Mouse (Mus musculus) spleen, adult 2 months (tissue): ENCODE measurements around the gene Macrod2. TPM values are rescaled to one million over a fixed set of nuclear protein-coding genes. Genes with fewer than 3 reads are reported as not detected.

Source experiments
- DNase-seq, 2 experiments: peaks; one replicate each; pipeline versions ENCODE4 v3.0.0 to v3.0.0-alpha.2; 2012 to 2021; ENCODE audit warnings: low spot score in 2 of 2, low read depth in 1 of 2
- H3K27ac ChIP-seq: fragments of 200-500 bp; 2 replicates; pipeline ENCODE4 v1.5.1; 2012; ENCODE audit warnings: low read length, inconsistent platforms; ENCODE audit not compliant: insufficient read depth
- H3K27me3 ChIP-seq: fragments of 200-500 bp; 2 replicates; pipeline ENCODE4 v1.6.1; 2012; ENCODE audit warnings: mild to moderate bottlenecking, moderate library complexity, low read length, inconsistent platforms; ENCODE audit not compliant: control insufficient read depth, insufficient read depth
- H3K36me3 ChIP-seq: fragments of 200-500 bp; 2 replicates; pipeline ENCODE4 v1.6.1; 2012; ENCODE audit warnings: mild to moderate bottlenecking, low read length, inconsistent platforms; ENCODE audit not compliant: control insufficient read depth, insufficient read depth
- H3K4me1 ChIP-seq: fragments of 200-500 bp; 2 replicates; pipeline ENCODE4 v1.6.1; 2011; ENCODE audit warnings: inconsistent platforms; ENCODE audit not compliant: control insufficient read depth, insufficient read depth, insufficient read length
- H3K4me3 ChIP-seq: fragments of 200-500 bp; 2 replicates; pipeline ENCODE4 v1.5.1; 2011; ENCODE audit warnings: mild to moderate bottlenecking, inconsistent platforms; ENCODE audit not compliant: insufficient read depth, insufficient read length; ENCODE audit errors: extremely low read depth
- CTCF ChIP-seq: fragments of 200-500 bp; IDR thresholded peaks from 2 replicates; pipeline ENCODE4 v1.5.1; 2011; ENCODE audit warnings: mild to moderate bottlenecking, inconsistent platforms; ENCODE audit not compliant: insufficient read depth, insufficient read length, insufficient replicate concordance; ENCODE audit errors: extremely low read depth
- POLR2A ChIP-seq: fragments of 200-500 bp; IDR thresholded peaks from 2 replicates; pipeline ENCODE4 v1.6.1; 2011; ENCODE audit warnings: low read depth, low read length, inconsistent platforms
- WGBS: fragments of 180-500 bp; shearing (Covaris S2); methylation state at CpG from one replicate; pipeline ENCODE4 v1.1.7; 2018; 5-methylcytosine and 5-hydroxymethylcytosine counted together
- polyA plus RNA-seq: library from polyadenylated mRNA; depleted of rRNA; stranded (reverse); fragments of >200 nt; gene quantifications from 2 replicates; pipeline ENCODE4 v1.2.3, GENCODE M21; 2012

Gene Macrod2
- polyA plus RNA-seq, 1 experiment: 2.2 TPM

DNA sequence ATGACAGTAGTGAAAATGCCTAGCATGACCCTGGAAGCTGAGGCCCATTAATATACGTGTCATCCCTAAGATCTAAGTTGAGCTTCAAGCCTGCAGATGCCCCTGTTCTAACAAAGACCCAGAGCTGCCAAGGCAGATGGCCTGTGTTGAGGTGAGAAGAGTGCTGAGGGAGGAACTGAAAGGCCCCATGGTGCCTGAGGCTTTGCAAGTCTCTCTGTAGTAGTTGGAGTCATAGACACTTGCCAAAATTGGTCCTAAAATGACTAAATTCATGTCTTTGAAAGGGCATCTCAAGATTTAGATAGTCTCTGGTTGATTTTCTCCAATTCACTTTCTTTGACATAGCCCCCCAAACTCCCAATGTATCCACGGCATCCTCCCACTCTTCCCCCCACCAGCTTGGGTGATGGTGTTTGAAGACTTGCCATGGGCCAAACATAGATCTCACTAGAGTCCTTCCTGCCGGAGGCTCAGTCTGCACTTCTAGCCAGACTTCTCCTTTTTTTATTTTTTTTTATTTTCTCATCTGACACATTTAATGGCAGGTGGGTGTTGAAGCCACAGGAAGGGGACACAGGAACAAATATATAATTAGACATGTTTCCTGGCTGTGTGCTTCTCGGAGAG is 1439.2 kb downstream of the Macrod2 start:
- H3K4me3 ChIP-seq: no peak overlapping the region
- no peaks in the 10 kb centered on the region for H3K27me3 ChIP-seq
- no peaks in the 10 kb centered on the region for H3K36me3 ChIP-seq
- H3K4me1 ChIP-seq: no peaks in the 10 kb centered on the region; the same call in 1 of the 2 replicates
- no peak overlapping the region for H3K27ac ChIP-seq
- DNase-seq: no peak
- WGBS: 25% methylated on average over 4 of the region's 4 CpGs
- TF ChIP-seq CTCF: no peak
- TF ChIP-seq POLR2A: no peak

GRCm38 (mm10) chr2:141844408-141845175 is 1449.5 kb downstream of the Macrod2 start:
- DNase-seq: no peak
- 86% methylated on average over 6 of the region's 6 CpGs for whole genome bisulfite sequencing
- no peaks in the 10 kb centered on the region for H3K36me3 ChIP-seq
- no peak overlapping the region for H3K27ac ChIP-seq
- H3K4me3 ChIP-seq: no peak overlapping the region
- H3K4me1 ChIP-seq: no peaks in the 10 kb centered on the region
- H3K27me3 ChIP-seq: no peaks in the 10 kb centered on the region
- TF ChIP-seq POLR2A: no peak
- TF ChIP-seq CTCF: no peak

GRCm38 (mm10) chr2:141859220-141859619 is 1464.1 kb downstream of the Macrod2 start:
- H3K27me3 ChIP-seq: no peaks in the 10 kb centered on the region
- H3K4me1 ChIP-seq: no peaks in the 10 kb centered on the region
- H3K36me3 ChIP-seq: no peaks in the 10 kb centered on the region
- H3K4me3 ChIP-seq: no peak overlapping the region
- WGBS: 76% methylated on average over 2 of the region's 2 CpGs
- TF ChIP-seq CTCF (no peak), POLR2A (no peak)
- no peak overlapping the region for H3K27ac ChIP-seq
- no peak for DNase-seq

GRCm38 (mm10) chr2:141861679-141862268 is 1466.7 kb downstream of the Macrod2 start:
- 93% methylated on average over 6 of the region's 6 CpGs for WGBS
- Histone ChIP-seq H3K4me3 (no peak overlapping the region), H3K27me3 (no peaks in the 10 kb centered on the region), H3K4me1 (no peaks in the 10 kb centered on the region), H3K36me3 (no peaks in the 10 kb centered on the region), H3K27ac (no peak overlapping the region)
- no peak for DNase-seq
- TF ChIP-seq CTCF (no peak), POLR2A (no peak)

- no peaks in the 10 kb centered on the region for H3K36me3 ChIP-seq
- H3K4me1 ChIP-seq: no peaks in the 10 kb centered on the region
- H3K27me3 ChIP-seq: no peaks in the 10 kb centered on the region
- H3K4me3 ChIP-seq: no peak overlapping the region
- no peak overlapping the region for H3K27ac ChIP-seq
- TF ChIP-seq CTCF (no peak), POLR2A (no peak)
- WGBS: 76% methylated on average over 9 of the region's 9 CpGs
- no peak for DNase-seq
Measured at GRCm38 (mm10) chr2:141862531-141863265, 1467.6 kb downstream of the Macrod2 start.

GRCm38 (mm10) chr2:141863628-141864165 is 1468.6 kb downstream of the Macrod2 start:
- Histone ChIP-seq H3K27me3 (no peaks in the 10 kb centered on the region), H3K27ac (no peak overlapping the region), H3K4me1 (no peaks in the 10 kb centered on the region), H3K4me3 (no peak overlapping the region), H3K36me3 (no peaks in the 10 kb centered on the region)
- TF ChIP-seq POLR2A (no peak), CTCF (no peak)
- no peak for DNase-seq
- WGBS: 72% methylated on average over 2 of the region's 2 CpGs
